Mouse (Mus musculus) embryonic stem cell, embryonic (primary cell): ENCODE measurements at regions not wholly inside any gene's neighbourhood (a gene's known extent, or its start where the extent isn't known, plus 50 kb on each side); places are given as distances from the start of the nearest gene placed in this dataset.

Experiments
- CTCF ChIA-PET, 4 experiments: fragments of 300-600 bp in 2 of 4; fragments of 350-600 bp in 2 of 4; sonication (Branson Sonifier 250); formaldehyde crosslinking; loops; one replicate each; lab custom pipeline; 2022; ENCODE audit warnings: inconsistent platforms in 2 of 4; lab: Charles Lee
- POLR2A ChIA-PET, 4 experiments: fragments of 300-600 bp in 2 of 4; fragments of 350-600 bp in 2 of 4; sonication (Branson Sonifier 250); formaldehyde crosslinking; loops; one replicate each; lab custom pipeline; 2022; ENCODE audit warnings: antibody characterized with exemption in 4 of 4, inconsistent platforms in 1 of 4; lab: Charles Lee

GRCm38 (mm10) chr10:44762068-44762467, 233.8 kb upstream of the Prdm1 start:
- ChIA-PET CTCF (no interaction called here), POLR2A (no interaction called here)

DNA sequence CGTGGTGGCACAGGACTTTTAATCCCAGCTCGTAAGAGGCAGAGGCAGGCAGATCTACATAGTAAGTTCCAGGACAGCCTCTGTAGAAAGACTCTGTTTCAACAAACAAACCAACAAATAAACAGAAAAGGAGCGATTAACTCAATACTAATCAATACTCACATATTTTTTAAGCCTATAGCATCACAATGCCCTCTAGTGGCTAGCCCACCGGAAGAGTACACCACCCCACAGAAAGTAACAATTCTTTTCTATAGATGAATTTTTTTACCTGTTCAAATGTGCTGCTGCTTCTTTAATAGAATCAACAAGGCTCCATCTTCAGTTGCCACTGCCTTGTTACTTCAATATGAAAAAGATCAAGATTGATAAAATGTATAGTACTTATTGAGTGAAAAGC, 233.0 kb upstream of the Prdm1 start:
- POLR2A ChIA-PET = no interaction called here
- CTCF ChIA-PET = no interaction called here

DNA sequence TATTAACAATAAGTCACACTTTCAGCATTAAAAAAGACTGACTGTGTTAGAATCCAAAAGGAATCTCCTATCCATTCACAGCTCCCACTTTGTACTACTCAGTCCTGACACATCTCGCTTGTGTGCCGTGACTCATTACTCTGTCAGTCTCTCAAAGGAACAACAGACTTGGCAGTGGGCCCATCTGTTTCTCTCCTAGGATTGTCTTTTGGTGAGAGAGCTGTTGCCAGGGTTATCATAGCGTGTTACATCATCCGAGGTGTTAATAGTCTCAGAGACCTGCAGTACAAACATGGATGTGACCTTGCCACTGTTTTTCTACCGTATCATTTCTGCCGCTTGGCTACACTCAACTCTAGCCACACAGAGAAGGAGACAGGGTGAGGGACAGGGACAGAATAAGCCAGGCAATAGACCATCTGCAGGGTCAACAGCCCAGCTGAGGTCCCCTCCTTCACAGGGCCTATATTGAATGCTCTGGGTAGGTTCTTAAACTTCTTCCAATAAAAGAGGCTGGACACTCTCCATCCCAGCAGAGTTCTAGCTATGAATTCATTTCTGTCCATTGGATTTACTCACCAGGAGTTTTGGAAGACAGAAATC, 227.2 kb upstream of the Prdm1 start:
- ChIA-PET POLR2A (interaction anchor here in 1 of 4 experiments (0.6 kb wide), 1 partner anchor 309 kb away, joined by 6 read pairs; no protein-coding TSS in a partner anchor), CTCF (interaction anchor here in 1 of 4 experiments (0.7 kb wide), 1 partner anchor 607 kb away, joined by 3 read pairs; no protein-coding TSS in a partner anchor)

- POLR2A ChIA-PET = no interaction called here
- CTCF ChIA-PET = no interaction called here
These were observed 226.6 kb upstream of the Prdm1 start for GRCm38 (mm10) chr10:44754930-44755329.

DNA sequence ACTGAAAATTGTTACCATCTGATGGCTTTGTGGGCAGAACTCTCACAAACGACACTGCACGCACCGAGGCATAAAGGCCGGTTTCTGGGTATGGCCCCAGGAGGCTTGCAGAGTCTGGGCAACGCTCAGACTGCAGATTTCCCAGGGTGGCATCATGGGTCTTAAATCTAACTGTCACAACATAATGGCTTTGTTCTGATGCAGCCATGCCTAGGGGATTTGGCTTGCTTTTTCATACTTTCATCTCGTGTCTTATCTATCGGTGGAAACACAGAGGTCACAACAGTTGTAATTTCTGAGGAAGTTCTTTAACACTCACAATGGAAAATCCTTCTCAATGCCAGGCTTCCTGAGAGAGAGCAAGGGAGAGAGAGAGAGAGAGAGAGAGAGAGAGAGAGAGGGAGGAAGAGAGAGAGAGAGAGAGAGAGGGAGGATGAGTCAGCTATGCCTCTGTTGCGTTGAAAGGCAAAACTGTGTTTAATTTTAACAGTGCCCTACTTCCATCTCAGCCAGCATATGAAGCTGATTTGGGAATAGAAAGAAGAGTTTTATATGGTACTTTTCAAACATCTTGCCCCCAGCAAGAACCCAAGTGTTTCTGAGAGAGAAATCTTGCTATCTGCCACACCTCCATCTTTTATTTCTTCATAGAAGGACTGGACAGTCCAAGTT, 224.6 kb upstream of the Prdm1 start:
- ChIA-PET CTCF (no interaction called here), POLR2A (interaction anchor here in 2 of 4 experiments (0.5 to 0.6 kb wide), 2 partner anchors 19 to 26 kb away, joined by 3 read pairs; no protein-coding TSS in a partner anchor)

DNA sequence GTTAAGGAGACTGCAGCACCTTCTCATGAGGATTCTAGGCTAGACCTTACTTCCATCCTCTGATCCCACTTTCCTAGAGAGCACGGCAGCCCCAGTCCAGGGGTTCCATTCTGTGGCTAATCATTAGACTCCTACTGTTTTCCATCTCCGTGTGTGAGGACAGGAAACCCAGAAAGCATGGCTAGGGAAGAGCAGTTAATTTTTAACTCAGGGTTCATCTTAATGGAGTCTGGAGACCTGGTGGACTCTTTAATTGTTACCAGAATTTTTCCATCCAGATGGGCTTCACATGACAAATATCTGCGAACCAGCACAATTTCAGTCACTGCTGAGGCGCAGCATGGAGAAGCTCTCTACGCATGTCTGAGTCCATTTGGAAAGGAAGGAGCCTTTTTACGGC, 222.8 kb upstream of the Prdm1 start:
- ChIA-PET CTCF (no interaction called here), POLR2A (no interaction called here)

DNA sequence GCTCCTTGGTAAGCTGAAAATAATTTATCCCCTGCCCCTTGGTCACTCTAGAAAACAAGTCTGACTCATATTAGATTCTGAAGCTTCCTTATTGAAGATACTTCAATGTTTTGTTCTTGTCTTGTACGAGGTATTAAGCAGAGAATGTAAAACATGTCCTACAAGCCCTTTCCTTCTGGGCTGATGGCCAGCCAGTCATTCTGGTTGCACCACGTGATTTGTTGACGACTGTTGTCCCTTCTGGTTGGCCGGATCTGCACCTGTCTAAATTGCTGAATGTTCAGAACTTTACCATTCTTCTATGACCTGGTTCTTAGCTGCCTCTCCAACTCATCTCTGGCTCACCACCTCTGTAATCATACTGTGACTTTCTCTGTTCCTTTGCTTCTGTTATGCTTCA, 220.9 kb upstream of the Prdm1 start:
- POLR2A ChIA-PET = interaction anchor here in 2 of 4 experiments (0.7 kb wide), 2 partner anchors 119 to 135 kb away, joined by 3 to 6 read pairs; no protein-coding TSS in a partner anchor
- CTCF ChIA-PET = interaction anchor here in 2 of 4 experiments (0.5 to 1.0 kb wide), 2 partner anchors 243 to 266 kb away, joined by 3 to 4 read pairs; no protein-coding TSS in a partner anchor

- ChIA-PET CTCF (no interaction called here), POLR2A (interaction anchor here in 1 of 4 experiments (0.6 to 0.7 kb wide), 2 partner anchors 66 to 144 kb away, joined by 4 to 5 read pairs; no protein-coding TSS in a partner anchor)
These were observed 219.1 kb upstream of the Prdm1 start for GRCm38 (mm10) chr10:44747419-44747818.

DNA sequence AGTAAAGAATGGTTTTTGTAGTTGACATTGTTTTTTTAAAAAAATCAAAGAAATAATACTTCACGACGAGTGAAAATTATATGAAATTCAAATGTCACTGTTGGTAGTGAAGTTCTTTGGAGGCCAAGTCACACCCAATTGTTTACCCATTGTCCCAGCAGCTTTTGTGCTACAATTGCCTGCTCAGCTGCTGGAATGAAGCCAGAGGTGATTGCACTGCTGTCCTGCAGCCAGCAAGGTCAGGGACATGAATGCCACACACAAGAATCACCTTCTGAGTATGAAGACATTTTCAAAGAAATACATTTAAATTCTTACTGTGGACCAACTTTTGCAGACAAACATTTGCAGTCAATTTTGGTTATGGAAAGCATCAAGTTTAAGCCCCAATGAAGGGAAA, 215.9 kb upstream of the Prdm1 start:
- POLR2A ChIA-PET = interaction anchor here in 1 of 4 experiments (0.6 kb wide), 1 partner anchor 318 kb away, joined by 4 read pairs; no protein-coding TSS in a partner anchor
- CTCF ChIA-PET = no interaction called here

GRCm38 (mm10) chr10:44733641-44734040, 205.3 kb upstream of the Prdm1 start:
- ChIA-PET CTCF (no interaction called here), POLR2A (no interaction called here)

DNA sequence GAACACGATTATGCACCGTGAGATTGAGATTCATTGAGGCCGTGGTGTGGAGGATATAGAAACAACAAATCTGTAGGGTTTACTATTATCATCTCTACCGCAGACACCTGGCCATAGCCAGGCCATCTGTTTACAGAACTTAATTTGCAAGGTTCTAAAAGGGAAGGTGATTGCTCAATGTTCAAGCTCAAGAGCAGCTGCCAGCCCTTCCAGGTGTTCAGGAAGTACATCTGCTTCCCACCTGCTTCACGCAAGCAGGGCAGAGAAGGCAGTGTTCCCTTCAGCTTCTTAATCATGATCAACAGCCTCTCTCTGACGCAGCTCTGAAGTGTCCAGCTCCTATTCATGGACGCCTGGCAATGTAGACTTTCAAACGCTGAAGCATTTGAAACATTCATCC, 202.4 kb upstream of the Prdm1 start:
- ChIA-PET POLR2A (interaction anchor here in 1 of 4 experiments (0.9 to 2.2 kb wide), 2 partner anchors 31 to 339 kb away, joined by 4 to 8 read pairs; no protein-coding TSS in a partner anchor), CTCF (no interaction called here)

- ChIA-PET POLR2A (interaction anchor here in 2 of 4 experiments (0.6 to 1.3 kb wide), 2 partner anchors 13 to 403 kb away, joined by 3 to 4 read pairs; no protein-coding TSS in a partner anchor), CTCF (interaction anchor here in 1 of 4 experiments (0.6 kb wide), 1 partner anchor 712 kb away, joined by 3 read pairs; no protein-coding TSS in a partner anchor)
These were observed 200.7 kb upstream of the Prdm1 start for GRCm38 (mm10) chr10:44728963-44729362.

DNA sequence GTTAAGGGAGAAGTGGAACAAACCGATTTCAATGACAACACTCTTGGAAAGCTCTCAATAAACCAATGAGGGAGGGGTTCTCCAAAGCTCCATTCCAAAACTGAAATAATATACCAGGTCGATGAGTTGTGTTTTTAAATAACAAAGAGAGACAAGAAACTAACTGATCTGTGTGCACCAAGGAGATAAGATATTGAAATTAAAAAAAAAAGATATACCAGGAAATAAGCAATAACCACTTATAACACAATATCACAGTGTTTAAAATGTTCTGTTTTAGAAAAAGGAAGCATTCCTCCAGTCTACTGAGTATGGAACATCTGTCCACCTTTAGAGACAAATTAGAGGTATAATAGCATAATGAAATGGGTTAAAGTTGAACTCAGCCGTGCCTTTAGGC, 196.3 kb upstream of the Prdm1 start:
- POLR2A ChIA-PET = interaction anchor here in 1 of 4 experiments (1.0 kb wide), 1 partner anchor 332 kb away, joined by 3 read pairs; no protein-coding TSS in a partner anchor
- CTCF ChIA-PET = no interaction called here

GRCm38 (mm10) chr10:44723845-44724244, 195.5 kb upstream of the Prdm1 start:
- ChIA-PET CTCF (no interaction called here), POLR2A (no interaction called here)

DNA sequence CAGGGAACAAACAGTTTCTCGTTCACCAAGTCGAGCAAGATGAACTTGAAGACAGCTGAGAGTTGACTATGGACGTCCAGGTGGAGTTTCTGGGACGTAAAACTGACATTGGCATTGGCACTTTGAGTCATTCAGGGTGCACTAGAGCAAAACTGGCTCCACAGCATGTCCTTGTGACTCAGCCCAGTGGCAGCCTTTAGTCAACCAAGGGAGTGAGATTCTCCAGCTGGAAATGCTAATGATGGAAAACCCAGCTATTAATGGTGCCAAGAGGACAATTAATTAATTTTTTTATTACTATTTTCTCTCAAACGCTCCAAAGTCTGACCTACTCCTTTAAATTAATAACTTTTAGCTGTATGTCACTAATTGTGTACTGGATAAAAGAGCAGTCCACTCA, 195.0 kb upstream of the Prdm1 start:
- POLR2A ChIA-PET = no interaction called here
- CTCF ChIA-PET = no interaction called here

GRCm38 (mm10) chr10:44721670-44722069, 193.4 kb upstream of the Prdm1 start:
- POLR2A ChIA-PET = interaction anchor here in 2 of 4 experiments (0.7 to 1.0 kb wide), 4 partner anchors 22 to 102 kb away, joined by 3 to 4 read pairs (median 4); no protein-coding TSS in a partner anchor
- CTCF ChIA-PET = no interaction called here

DNA sequence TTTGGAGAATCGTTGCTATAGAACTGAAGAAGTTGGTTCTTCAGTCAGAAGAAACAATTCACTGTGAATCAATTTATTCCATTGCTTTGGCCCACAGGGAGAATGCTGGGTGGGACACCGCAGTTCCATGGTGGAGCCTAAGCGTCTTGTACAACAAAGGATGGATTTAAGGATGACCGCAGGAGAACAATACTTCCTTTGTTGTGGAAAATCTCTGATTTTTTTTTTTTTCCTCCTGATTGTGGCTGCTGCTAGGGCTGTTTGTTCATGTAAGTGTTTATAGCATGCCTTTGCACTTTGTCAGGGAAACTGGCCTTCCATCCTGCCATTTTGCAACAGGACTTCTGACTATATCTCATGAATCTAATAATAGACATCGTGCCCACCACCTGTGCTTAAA, 188.3 kb upstream of the Prdm1 start:
- POLR2A ChIA-PET = interaction anchor here in 3 of 4 experiments (0.9 to 1.8 kb wide), 4 partner anchors 12 to 326 kb away, joined by 3 to 9 read pairs (median 4); no protein-coding TSS in a partner anchor
- CTCF ChIA-PET = no interaction called here

DNA sequence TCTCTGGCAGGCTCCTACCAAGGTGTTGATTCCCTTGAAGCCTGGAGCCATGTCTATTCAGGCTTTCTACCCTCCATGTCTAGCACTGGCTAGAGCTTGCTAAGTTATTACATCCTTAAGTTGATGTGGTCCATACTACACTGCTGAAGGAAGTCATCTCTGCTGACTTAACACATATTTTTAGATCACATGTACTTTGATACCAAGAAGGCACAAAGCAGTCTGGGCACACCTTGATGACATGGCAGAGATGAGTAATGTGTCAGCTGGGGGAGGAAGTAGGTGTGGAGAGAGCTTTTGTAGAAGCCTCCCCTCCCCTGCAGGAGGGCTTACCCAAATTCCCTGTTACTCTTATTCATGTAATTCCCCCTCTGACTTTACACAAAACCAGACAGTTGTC, 187.6 kb upstream of the Prdm1 start:
- CTCF ChIA-PET = no interaction called here
- POLR2A ChIA-PET = interaction anchor here in 3 of 4 experiments (0.7 to 1.8 kb wide), 5 partner anchors 12 to 325 kb away, joined by 3 to 9 read pairs (median 3); no protein-coding TSS in a partner anchor

DNA sequence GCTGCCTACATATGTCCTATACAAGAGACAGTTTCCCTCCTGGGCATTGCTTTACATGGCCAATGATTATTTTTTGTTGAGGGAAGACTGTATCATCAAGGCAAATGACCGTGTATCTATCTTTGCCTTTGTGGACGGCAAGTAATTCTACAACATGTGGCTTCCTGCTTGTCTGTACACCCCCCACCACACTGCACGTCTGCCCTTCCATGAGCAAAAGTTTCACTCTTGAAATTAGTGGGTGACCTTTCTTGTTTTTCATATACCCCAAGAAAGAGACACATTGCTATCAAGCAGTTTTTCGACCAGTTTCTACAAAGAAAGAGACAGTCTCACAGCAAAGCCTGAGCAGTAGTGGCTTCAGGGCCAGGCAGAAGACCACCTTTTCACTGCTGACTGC, 180.5 kb upstream of the Prdm1 start:
- ChIA-PET POLR2A (interaction anchor here in 2 of 4 experiments (0.6 to 1.5 kb wide), 3 partner anchors 9 to 383 kb away, joined by 3 to 6 read pairs (median 4); no protein-coding TSS in a partner anchor), CTCF (no interaction called here)
